Mouse (Mus musculus): ENCODE data around the gene Nmnat3.

Gene Nmnat3

GRCm38 (mm10) chr9:98418346-98418745 lies 131.1 kb downstream of the Nmnat3 start:
- no peak for DNase-seq (ENCODE audit: low read depth, low spot score)

GRCm38 (mm10) chr9:98420666-98421065 lies 133.4 kb downstream of the Nmnat3 start:
- DNase-seq (ENCODE audit: low read depth, low spot score): no peak

GRCm38 (mm10) chr9:98421903-98422302 lies 134.7 kb downstream of the Nmnat3 start:
- no peak for DNase-seq (ENCODE audit: low read depth, low spot score)

- no peak for DNase-seq (ENCODE audit: low read depth, low spot score)
These were observed 135.4 kb downstream of the Nmnat3 start, which contains the start of gene Rbp1 for GRCm38 (mm10) chr9:98422656-98423055. TSS of gene Rbp1 (plus strand) at chr9:98422961.

GRCm38 (mm10) chr9:98423691-98424090 lies 136.5 kb downstream of the Nmnat3 start:
- no peak for DNase-seq (ENCODE audit: low read depth, low spot score)

- peak; percentile 10 for DNase-seq (ENCODE audit: low read depth, low spot score)
These were observed 137.1 kb downstream of the Nmnat3 start for GRCm38 (mm10) chr9:98424291-98424690.

- peak; percentile 53 for DNase-seq (ENCODE audit: low read depth, low spot score)
These were observed 137.5 kb downstream of the Nmnat3 start for GRCm38 (mm10) chr9:98424725-98425210.

GRCm38 (mm10) chr9:98425351-98425880 lies 138.2 kb downstream of the Nmnat3 start:
- DNase-seq (ENCODE audit: low read depth, low spot score): no peak

- DNase-seq (ENCODE audit: low read depth, low spot score): no peak
These were observed 140.8 kb downstream of the Nmnat3 start for GRCm38 (mm10) chr9:98427906-98428517.

- no peak for DNase-seq (ENCODE audit: low read depth, low spot score)
These were observed 141.5 kb downstream of the Nmnat3 start for GRCm38 (mm10) chr9:98428783-98429182.

GRCm38 (mm10) chr9:98429806-98430205 lies 142.6 kb downstream of the Nmnat3 start:
- no peak for DNase-seq (ENCODE audit: low read depth, low spot score)

GRCm38 (mm10) chr9:98430528-98430927 lies 143.3 kb downstream of the Nmnat3 start:
- DNase-seq (ENCODE audit: low read depth, low spot score): no peak

- DNase-seq (ENCODE audit: low read depth, low spot score): no peak
These were observed 145.8 kb downstream of the Nmnat3 start for GRCm38 (mm10) chr9:98433021-98433420.

GRCm38 (mm10) chr9:98433956-98434588 lies 146.8 kb downstream of the Nmnat3 start:
- no peak for DNase-seq (ENCODE audit: low read depth, low spot score)

GRCm38 (mm10) chr9:98437819-98438218 lies 150.6 kb downstream of the Nmnat3 start:
- DNase-seq (ENCODE audit: low read depth, low spot score): no peak

- no peak for DNase-seq (ENCODE audit: low read depth, low spot score)
These were observed 151.9 kb downstream of the Nmnat3 start for GRCm38 (mm10) chr9:98439091-98439490.

GRCm38 (mm10) chr9:98442638-98443037 lies 155.4 kb downstream of the Nmnat3 start:
- DNase-seq (ENCODE audit: low read depth, low spot score): no peak

GRCm38 (mm10) chr9:98445359-98446149 lies 158.3 kb downstream of the Nmnat3 start:
- DNase-seq (ENCODE audit: low read depth, low spot score): no peak

- no peak for DNase-seq (ENCODE audit: low read depth, low spot score)
These were observed 163.7 kb downstream of the Nmnat3 start for GRCm38 (mm10) chr9:98450976-98451375.

- no peak for DNase-seq (ENCODE audit: low read depth, low spot score)
These were observed 179.5 kb downstream of the Nmnat3 start for GRCm38 (mm10) chr9:98466709-98467108.

All from forelimb bud, embryonic 11.5 days (tissue).